Mouse (Mus musculus): ENCODE measurements around the gene Nup107.

DNA sequence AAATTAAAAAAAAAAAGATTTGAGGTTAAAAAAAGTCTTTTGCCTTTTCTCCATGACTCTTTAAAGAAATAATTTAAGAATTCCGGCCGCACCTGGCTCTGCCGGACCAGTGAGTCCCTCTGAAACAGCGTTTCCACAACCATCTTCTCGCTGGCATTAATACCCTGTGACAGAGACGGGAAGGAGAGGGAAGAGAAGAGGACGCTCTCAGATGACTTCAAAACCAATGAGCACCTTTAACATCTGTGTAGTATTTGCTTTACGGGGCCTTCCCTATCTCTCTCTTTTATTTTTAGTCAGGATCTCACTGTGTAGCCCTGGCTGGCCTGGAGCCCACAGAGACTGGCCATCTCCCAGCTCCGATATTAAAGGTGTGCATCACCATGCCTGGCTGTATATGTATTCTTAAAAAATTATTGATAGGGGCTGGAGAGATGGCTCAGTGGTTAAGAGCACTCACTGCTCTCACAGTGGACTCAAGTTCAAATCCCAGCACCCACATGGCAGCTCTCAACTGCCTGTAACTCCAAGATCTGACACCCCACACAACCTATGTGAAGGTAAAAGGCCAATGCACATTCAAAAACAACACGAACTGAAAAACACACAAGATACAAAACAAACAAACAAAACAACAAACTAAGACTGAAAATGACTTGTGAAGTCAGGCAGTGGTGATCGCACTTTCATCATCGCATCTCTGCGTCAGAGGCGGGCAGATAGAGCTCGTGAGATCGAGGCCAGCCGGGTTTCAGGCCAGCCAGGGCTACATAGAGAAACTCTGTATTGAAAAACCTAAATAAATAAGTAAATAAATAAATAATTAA lies 14.8 kb downstream of the Nup107 start:
- TF ChIP-seq CTCF (IDR thresholded peaks at IDR 0.05; ENCODE audit: control insufficient read depth, insufficient read depth, low read length) (no peak), POLR2A (IDR thresholded peaks at IDR 0.05; ENCODE audit: borderline replicate concordance, control insufficient read depth, low read depth, low read length) (no peak)
